Mouse (Mus musculus) heart, embryonic 10.5 days (tissue): ENCODE results near the gene Blmh. TPM values are rescaled to one million over a fixed set of nuclear protein-coding genes. Genes with fewer than 3 reads are reported as not detected.

Experiments
- DNase-seq: peaks from one replicate; pipeline ENCODE4 v3.0.0-alpha.2; 2017; ENCODE audit warnings: low spot score
- H3K27ac ChIP-seq: fragments of 300-500 bp; sonication (generic); 2 replicates; pipeline ENCODE4 v1.5.1; 2016; ENCODE audit warnings: mild to moderate bottlenecking
- H3K27me3 ChIP-seq: fragments of 300-500 bp; sonication (generic); 2 replicates; pipeline ENCODE4 v1.6.1; 2016; ENCODE audit warnings: mild to moderate bottlenecking; ENCODE audit not compliant: poor library complexity, insufficient read depth, severe bottlenecking
- H3K36me3 ChIP-seq: fragments of 300-500 bp; sonication (generic); 2 replicates; pipeline ENCODE4 v1.6.1; 2016; ENCODE audit warnings: mild to moderate bottlenecking, moderate library complexity
- H3K4me1 ChIP-seq: fragments of 300-500 bp; sonication (generic); 2 replicates; pipeline ENCODE4 v1.6.1; 2016; ENCODE audit warnings: mild to moderate bottlenecking
- H3K4me3 ChIP-seq: fragments of 300-500 bp; sonication (generic); 2 replicates; pipeline ENCODE4 v1.5.1; 2016; ENCODE audit warnings: mild to moderate bottlenecking, moderate library complexity
- H3K9me3 ChIP-seq: fragments of 300-500 bp; sonication (generic); 2 replicates; pipeline ENCODE4 v1.6.1; 2016; ENCODE audit warnings: mild to moderate bottlenecking, moderate library complexity
- WGBS: fragments of 180-500 bp; shearing (Covaris S2); methylation state at CpG from one replicate; pipeline ENCODE4 v1.1.7; 2016; 5-methylcytosine and 5-hydroxymethylcytosine counted together
- polyA plus RNA-seq: library from polyadenylated mRNA; unstranded; fragments of >200 nt; fragmentation: Nextera tagmentation; extraction: Ambion mirVana; gene quantifications from 2 replicates; pipeline ENCODE4 v1.2.1, GENCODE M21; 2016

The Blmh gene
- polyA plus RNA-seq, 1 experiment from 2014 or later = 152 TPM

DNA sequence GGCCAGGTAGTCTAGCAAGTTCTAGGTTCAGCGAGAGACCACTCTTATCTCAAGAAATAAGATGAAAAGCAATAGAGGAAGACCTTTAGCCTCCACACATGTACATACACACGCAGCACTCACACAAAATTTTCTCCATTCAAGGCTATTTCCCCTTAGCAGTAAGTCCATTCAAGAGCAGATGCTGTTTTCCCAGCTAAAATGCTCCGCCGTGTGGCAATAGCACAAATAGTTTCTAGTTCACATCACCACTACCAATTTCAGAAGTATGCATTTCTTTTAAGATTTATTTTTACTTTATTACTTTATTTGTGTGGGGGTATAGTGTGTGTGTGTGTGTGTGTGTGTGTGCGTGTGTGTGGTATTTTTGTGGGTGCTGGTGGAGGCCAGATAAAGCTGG is 12.0 kb downstream of the Blmh start:
- Histone ChIP-seq H3K36me3 (no peaks in the 10 kb centered on the region), H3K9me3 (no peaks in the 10 kb centered on the region), H3K4me3 (no peak overlapping the region), H3K27me3 (0 out of 2 replicates have a peak, but pooled peaks cover 3% of the 10 kb centered on the region), H3K4me1 (no peaks in the 10 kb centered on the region), H3K27ac (no peak overlapping the region)
- DNase-seq = no peak
- WGBS = 72% methylated on average over 5 of the region's 5 CpGs

DNA sequence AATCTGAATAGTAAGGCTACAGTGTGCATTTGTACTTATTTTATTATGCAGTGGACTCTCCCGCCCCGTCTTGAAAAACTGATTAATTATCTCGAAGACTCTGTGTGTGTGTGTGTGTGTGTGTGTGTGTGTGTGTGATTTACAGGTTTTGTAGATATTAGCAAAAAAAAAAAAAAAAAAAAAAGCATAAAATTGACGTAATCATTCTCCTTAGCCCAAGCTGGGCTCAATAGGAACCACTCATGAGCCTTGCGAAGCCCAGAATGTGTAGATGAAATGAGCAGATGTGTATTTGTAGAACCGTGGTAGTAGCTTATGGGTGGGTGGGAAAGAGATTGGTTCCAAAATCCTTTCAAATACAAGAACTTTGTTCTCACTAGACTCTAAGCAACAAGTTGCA is 20.2 kb downstream of the Blmh start:
- Histone ChIP-seq H3K27ac (peak overlapping the region; percentile 96), H3K27me3 (no peaks in the 10 kb centered on the region), H3K4me3 (peak overlapping the region; percentile 91), H3K4me1 (peaks cover 23% of the 10 kb centered on the region), H3K9me3 (no peaks in the 10 kb centered on the region), H3K36me3 (peaks cover 19% of the 10 kb centered on the region)
- WGBS = 72% methylated on average over 6 of the region's 6 CpGs
- DNase-seq = no peak

GRCm38 (mm10) chr11:76945386-76946202 is 21.0 kb downstream of the Blmh start:
- H3K9me3 ChIP-seq = no peaks in the 10 kb centered on the region
- H3K4me3 ChIP-seq = peak overlapping the region; percentile 91
- H3K27me3 ChIP-seq = no peaks in the 10 kb centered on the region
- peak; percentile 95 for DNase-seq
- peaks cover 23% of the 10 kb centered on the region for H3K4me1 ChIP-seq
- WGBS = under 1% methylated on average over 55 of the region's 58 CpGs
- H3K27ac ChIP-seq = peak overlapping the region; percentile 96
- H3K36me3 ChIP-seq = peaks cover 22% of the 10 kb centered on the region

- peak overlapping the region; percentile 91 for H3K4me3 ChIP-seq
- H3K27me3 ChIP-seq = no peaks in the 10 kb centered on the region
- H3K9me3 ChIP-seq = no peaks in the 10 kb centered on the region
- peaks cover 28% of the 10 kb centered on the region for H3K36me3 ChIP-seq
- peaks cover 23% of the 10 kb centered on the region for H3K4me1 ChIP-seq
- 5% methylated on average over 8 of the region's 8 CpGs for WGBS
- peak overlapping the region; percentile 96 for H3K27ac ChIP-seq
- DNase-seq = no peak
Observed at GRCm38 (mm10) chr11:76946203-76946585, 21.6 kb downstream of the Blmh start.

DNA sequence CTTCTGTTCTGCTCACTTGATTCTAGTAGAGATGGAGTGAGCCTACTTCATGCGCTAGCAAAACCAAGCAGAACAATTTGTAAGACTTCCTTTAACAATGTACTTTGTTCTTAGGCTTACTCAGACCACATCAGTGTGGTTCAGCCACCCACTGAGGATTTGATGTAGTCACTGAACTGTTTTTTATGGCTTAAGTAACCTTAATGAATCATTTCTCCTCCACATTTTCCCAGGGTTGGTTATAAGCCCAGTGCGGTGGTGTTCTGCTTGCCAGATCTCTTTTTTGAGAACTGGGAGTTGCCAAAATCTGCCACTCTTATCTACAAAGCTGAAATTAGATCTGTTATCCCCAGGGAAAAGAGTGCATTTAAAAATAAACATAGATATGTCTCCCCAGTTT is 28.9 kb downstream of the Blmh start:
- Histone ChIP-seq H3K4me1 (no peaks in the 10 kb centered on the region), H3K9me3 (no peaks in the 10 kb centered on the region), H3K27ac (no peak overlapping the region), H3K27me3 (no peaks in the 10 kb centered on the region), H3K4me3 (no peak overlapping the region), H3K36me3 (peaks cover 88% of the 10 kb centered on the region)
- WGBS = 80% methylated on average over 2 of the region's 2 CpGs
- DNase-seq = no peak

GRCm38 (mm10) chr11:76965703-76966102 is 41.1 kb downstream of the Blmh start:
- H3K36me3 ChIP-seq = peaks cover 87% of the 10 kb centered on the region
- no peak overlapping the region for H3K4me3 ChIP-seq
- 90% methylated on average over 3 of the region's 3 CpGs for WGBS
- H3K9me3 ChIP-seq = no peaks in the 10 kb centered on the region
- H3K27ac ChIP-seq = no peak overlapping the region
- H3K27me3 ChIP-seq = no peaks in the 10 kb centered on the region
- DNase-seq = no peak
- H3K4me1 ChIP-seq = no peaks in the 10 kb centered on the region

GRCm38 (mm10) chr11:76970328-76970727 is 45.7 kb downstream of the Blmh start:
- Histone ChIP-seq H3K4me1 (no peaks in the 10 kb centered on the region), H3K27ac (no peak overlapping the region), H3K36me3 (peaks cover 93% of the 10 kb centered on the region), H3K27me3 (no peaks in the 10 kb centered on the region), H3K9me3 (no peaks in the 10 kb centered on the region), H3K4me3 (no peak overlapping the region)
- DNase-seq = no peak
- 70% methylated on average over 2 of the region's 2 CpGs for WGBS

DNA sequence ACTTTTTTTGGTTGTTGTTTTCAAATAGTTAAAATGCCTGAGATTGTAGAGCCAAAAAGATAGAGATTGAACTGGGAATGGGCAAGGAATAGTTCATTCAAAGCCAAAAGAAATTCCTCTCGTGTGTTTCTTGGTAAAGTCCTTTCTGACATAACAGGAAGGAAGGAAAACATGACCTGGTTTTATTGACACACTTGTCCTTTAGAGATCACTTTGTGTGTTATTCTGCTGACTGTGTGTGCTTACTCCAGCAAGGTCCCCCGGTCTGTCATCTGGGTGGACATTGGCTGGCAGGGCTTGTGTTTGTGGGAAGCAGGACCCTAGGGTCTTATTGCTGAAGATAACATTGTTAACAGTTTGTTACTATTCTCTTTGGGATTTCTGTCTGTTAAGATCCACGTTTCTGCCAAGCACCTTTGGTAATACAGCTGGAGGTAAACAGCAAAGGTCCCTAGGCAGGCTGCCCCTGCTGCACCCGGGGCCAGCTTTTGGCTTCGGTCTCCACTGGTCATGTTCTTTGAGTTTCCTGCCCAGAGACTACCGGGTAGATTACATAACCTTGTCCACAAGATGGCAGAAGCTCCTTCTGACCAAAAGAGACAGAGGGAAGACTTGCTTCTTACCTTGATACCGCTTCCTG is 50.2 kb downstream of the Blmh start:
- 83% methylated on average over 7 of the region's 7 CpGs for WGBS
- peaks cover 89% of the 10 kb centered on the region for H3K36me3 ChIP-seq
- H3K9me3 ChIP-seq = no peaks in the 10 kb centered on the region
- no peak overlapping the region for H3K4me3 ChIP-seq
- H3K4me1 ChIP-seq = no peaks in the 10 kb centered on the region
- DNase-seq = no peak
- no peaks in the 10 kb centered on the region for H3K27me3 ChIP-seq
- no peak overlapping the region for H3K27ac ChIP-seq

DNA sequence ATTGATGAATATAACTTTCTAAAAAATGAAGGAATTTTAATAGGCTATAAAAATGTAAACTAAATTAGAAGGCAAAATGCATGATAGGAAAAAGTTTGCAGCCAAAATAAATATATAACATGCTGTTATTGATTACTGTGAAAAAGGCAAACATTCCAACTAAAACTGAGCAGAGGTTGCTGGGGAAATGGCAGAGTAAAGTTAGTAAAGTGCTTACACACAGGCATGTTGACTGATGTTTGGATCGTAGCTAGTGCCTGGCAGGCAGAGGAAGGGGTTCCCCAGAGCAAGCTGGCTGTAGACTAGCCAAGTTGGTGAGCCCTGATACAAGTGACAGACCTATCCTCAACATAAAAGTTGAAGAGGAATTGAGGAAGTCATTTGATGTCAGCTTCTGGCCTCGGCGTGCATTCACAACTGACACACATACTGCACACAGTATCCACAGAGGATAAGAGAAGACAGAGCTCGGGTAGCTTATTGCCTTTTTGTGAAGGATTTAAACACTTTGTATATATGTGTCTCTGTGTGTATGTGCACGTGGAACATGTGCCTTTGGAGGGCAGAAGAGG is 57.0 kb downstream of the Blmh start:
- Histone ChIP-seq H3K4me3 (no peak overlapping the region), H3K9me3 (no peaks in the 10 kb centered on the region), H3K27ac (no peak overlapping the region), H3K27me3 (no peaks in the 10 kb centered on the region), H3K36me3 (peaks cover 74% of the 10 kb centered on the region), H3K4me1 (0 out of 2 replicates have a peak, but pooled peaks cover 4% of the 10 kb centered on the region)
- no peak for DNase-seq
- 89% methylated on average over 5 of the region's 5 CpGs for WGBS

GRCm38 (mm10) chr11:76982415-76982814 is 57.8 kb downstream of the Blmh start:
- no peaks in the 10 kb centered on the region for H3K9me3 ChIP-seq
- no peak overlapping the region for H3K4me3 ChIP-seq
- H3K27ac ChIP-seq = no peak overlapping the region
- 0 out of 2 replicates have a peak, but pooled peaks cover 4% of the 10 kb centered on the region for H3K4me1 ChIP-seq
- DNase-seq = no peak
- no peaks in the 10 kb centered on the region for H3K27me3 ChIP-seq
- H3K36me3 ChIP-seq = peaks cover 80% of the 10 kb centered on the region
- WGBS = 77% methylated on average over 4 of the region's 4 CpGs

DNA sequence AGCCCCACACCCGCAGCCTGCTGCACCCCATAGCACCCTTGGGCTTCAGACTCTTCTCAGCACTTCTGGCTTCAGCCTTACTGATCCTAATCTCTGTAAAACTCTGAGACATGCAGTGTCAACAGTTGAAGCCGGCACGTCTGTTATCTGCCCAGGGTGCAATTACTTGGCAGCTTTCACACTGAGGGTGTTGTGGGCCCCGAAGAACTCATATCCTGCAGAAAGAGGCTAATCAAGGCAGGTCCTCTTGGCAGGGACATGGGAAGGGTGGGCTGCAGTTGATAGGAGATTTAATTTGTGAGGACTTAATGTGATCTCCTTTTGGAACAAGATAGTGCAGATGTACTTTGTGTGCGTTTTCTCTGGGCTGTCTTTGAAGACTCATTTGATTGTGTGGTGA is 59.0 kb downstream of the Blmh start:
- no peak overlapping the region for H3K27ac ChIP-seq
- no peak overlapping the region for H3K4me3 ChIP-seq
- H3K27me3 ChIP-seq = no peaks in the 10 kb centered on the region
- WGBS = 51% methylated on average over 5 of the region's 5 CpGs
- H3K36me3 ChIP-seq = peaks cover 80% of the 10 kb centered on the region
- H3K4me1 ChIP-seq = 0 out of 2 replicates have a peak, but pooled peaks cover 4% of the 10 kb centered on the region
- H3K9me3 ChIP-seq = no peaks in the 10 kb centered on the region
- no peak for DNase-seq

- no peak for DNase-seq
- H3K27ac ChIP-seq = no peak overlapping the region
- H3K4me3 ChIP-seq = no peak overlapping the region
- no peaks in the 10 kb centered on the region for H3K9me3 ChIP-seq
- H3K4me1 ChIP-seq = 0 out of 2 replicates have a peak, but pooled peaks cover 4% of the 10 kb centered on the region
- H3K36me3 ChIP-seq = peaks cover 74% of the 10 kb centered on the region
- no peaks in the 10 kb centered on the region for H3K27me3 ChIP-seq
Observed at GRCm38 (mm10) chr11:76984173-76984572, 59.6 kb downstream of the Blmh start.

DNA sequence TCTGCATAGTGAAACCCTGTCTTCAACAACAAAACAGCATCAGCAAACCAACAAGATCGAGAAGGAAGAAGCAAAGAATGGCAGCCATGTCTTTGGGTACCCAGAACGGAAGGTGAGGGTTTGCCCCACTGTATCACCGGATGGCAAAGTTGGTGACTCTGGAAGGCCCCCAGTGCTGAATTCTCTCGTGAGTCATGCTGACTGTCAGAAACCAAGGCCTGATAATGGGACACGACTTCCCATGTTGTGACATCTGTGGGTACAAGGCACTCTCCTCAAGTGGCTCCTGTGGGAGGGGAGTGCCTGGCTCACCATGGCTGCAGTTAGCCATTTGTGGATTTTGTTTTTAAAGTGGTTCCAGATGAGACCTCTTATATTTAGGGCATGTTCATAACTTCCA is 66.2 kb downstream of the Blmh start:
- H3K4me1 ChIP-seq = 0 out of 2 replicates have a peak, but pooled peaks cover 2% of the 10 kb centered on the region
- H3K27me3 ChIP-seq = peaks cover 14% of the 10 kb centered on the region
- no peak overlapping the region for H3K27ac ChIP-seq
- peaks cover 27% of the 10 kb centered on the region for H3K36me3 ChIP-seq
- no peak overlapping the region for H3K4me3 ChIP-seq
- DNase-seq = no peak
- 48% methylated on average over 5 of the region's 5 CpGs for WGBS
- H3K9me3 ChIP-seq = no peaks in the 10 kb centered on the region
